Mouse (Mus musculus) neural tube, embryonic 12.5 days (tissue): ENCODE measurements at regions not wholly inside any gene's neighbourhood (a gene's known extent, or its start where the extent isn't known, plus 50 kb on each side); places are given as distances from the start of the nearest gene placed in this dataset.
"Not testable (repeated sequence)": the region's sequence is repeated elsewhere in the genome, so short reads cannot be mapped to it uniquely, and the experiment has no call there.

ENCODE experiments used
- ATAC-seq: fragments of 200-750 bp; cut with Nextera tagmentation; 2 replicates; pipeline ENCODE4 v1.8.0; 2017; ENCODE audit warnings: low read depth, mild to moderate bottlenecking, moderate TSS enrichment, moderate library complexity; ENCODE audit not compliant: low FRiP score
- H3K27ac ChIP-seq: fragments of 300-500 bp; sonication (generic); 2 replicates; pipeline ENCODE4 v1.5.1; 2016
- H3K27me3 ChIP-seq: fragments of 300-500 bp; sonication (generic); replicated peaks from 2 replicates; pipeline ENCODE4 v1.6.1; 2016; ENCODE audit warnings: mild to moderate bottlenecking
- H3K36me3 ChIP-seq: fragments of 300-500 bp; sonication (generic); 2 replicates; pipeline ENCODE4 v1.6.1; 2016; ENCODE audit warnings: mild to moderate bottlenecking
- H3K4me1 ChIP-seq: fragments of 300-500 bp; sonication (generic); 2 replicates; pipeline ENCODE4 v1.6.1; 2016
- H3K4me2 ChIP-seq: fragments of 300-500 bp; sonication (generic); replicated peaks from 2 replicates; pipeline ENCODE4 v1.6.1; 2016; ENCODE audit warnings: mild to moderate bottlenecking
- H3K4me3 ChIP-seq: fragments of 300-500 bp; sonication (generic); 2 replicates; pipeline ENCODE4 v1.5.1; 2016
- H3K9ac ChIP-seq: fragments of 300-500 bp; sonication (generic); 2 replicates; pipeline ENCODE4 v1.6.1; 2016; ENCODE audit warnings: mild to moderate bottlenecking
- H3K9me3 ChIP-seq: fragments of 300-500 bp; sonication (generic); 2 replicates; pipeline ENCODE4 v1.6.1; 2016; ENCODE audit warnings: mild to moderate bottlenecking
- WGBS: fragments of 180-500 bp; shearing (Covaris S2); methylation state at CpG from one replicate; pipeline ENCODE4 v1.1.7; 2016; 5-methylcytosine and 5-hydroxymethylcytosine counted together

DNA sequence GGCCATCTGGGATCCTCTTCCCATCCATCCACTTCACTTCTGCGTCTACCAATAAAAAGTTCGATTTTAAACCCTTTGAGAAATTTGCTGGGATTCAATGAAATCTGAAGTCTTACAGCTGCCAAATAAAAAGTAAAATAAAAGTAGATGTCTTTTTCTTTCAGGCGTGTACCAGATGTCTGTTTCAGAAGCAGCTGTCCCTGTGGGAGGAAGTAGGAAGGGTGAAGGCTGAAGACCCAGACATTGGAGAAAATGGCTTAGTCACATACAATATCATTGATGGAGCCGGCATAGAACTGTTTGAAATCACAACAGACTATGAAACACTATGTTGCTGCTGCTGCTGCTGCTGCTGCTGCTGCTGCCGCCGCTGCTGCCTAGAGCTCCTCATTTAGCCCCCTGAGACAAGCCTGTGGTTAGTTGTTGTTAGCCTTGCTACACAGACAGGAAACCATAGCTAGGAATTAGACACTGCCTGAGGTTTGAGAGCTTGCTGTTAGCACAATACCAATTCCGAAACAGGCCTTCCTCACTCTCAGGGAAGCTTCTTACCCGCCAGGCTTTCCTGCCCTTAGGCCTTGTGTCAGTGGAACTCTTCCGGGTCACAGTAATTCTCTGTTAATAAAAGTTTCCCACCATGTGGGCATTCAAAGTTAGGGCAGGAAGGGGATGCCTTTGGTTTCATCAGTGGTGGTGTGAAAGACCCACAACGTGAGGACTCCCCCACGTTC, 211.5 kb downstream of the Gm15319 start:
- H3K27ac ChIP-seq, H3K4me1 ChIP-seq, H3K27me3 ChIP-seq, H3K9ac ChIP-seq, H3K36me3 ChIP-seq, ATAC-seq, H3K9me3 ChIP-seq, H3K4me2 ChIP-seq, H3K4me3 ChIP-seq: not testable (repeated sequence)
- WGBS = 90% methylated on average over 10 of the region's 11 CpGs

DNA sequence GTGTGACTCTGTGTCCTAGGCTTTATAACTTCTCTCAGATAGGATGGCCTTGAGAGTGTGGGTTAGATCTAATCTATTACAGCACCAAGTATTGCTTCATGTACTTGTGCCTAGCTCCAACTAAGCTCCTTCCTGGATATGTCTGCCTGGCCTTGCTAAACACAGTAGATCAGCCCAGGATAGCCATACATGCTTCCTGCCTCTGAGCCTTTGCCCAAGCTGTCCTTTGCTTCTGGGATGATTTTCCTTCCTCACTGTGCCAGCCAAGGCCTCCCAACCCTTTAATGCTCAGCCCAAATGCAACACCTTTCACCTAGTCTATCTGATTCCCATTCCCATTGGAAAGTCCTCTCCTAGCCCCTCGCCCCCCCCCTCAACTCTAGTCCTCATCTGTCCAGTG, 208.9 kb downstream of the Gm15319 start:
- not testable (repeated sequence) for H3K27ac ChIP-seq, H3K4me3 ChIP-seq, H3K4me1 ChIP-seq, H3K9ac ChIP-seq, H3K4me2 ChIP-seq, ATAC-seq, H3K36me3 ChIP-seq, H3K9me3 ChIP-seq, H3K27me3 ChIP-seq
- WGBS = 100% methylated on average over 1 of the region's 1 CpGs
